13 mouse cellular contexts compared by ENCODE assay signal in genomic region chr7:67911841-67912240, GRCm38 (mm10). TPM values are rescaled to one million over a fixed set of nuclear protein-coding genes. Genes with fewer than 3 reads are reported as not detected.
DNase-seq lines count a peak whose midpoint lies in the region; ATAC-seq and TF ChIP-seq lines count a peak whose summit lies in the region.
"Had no signal": no experiment of that assay in that cellular context is flagged by ENCODE, and none has a peak within 500 bp of the region (broad histone marks: within the 10 kb centered on the region; RNA-seq: fewer than 3 reads in every experiment).

No protein-coding gene starts in this region.

- no peaks in the 10 kb centered on the region; the same call in 1 of the 2 replicates for H3K4me1 ChIP-seq in heart, adult 2 months (ENCODE audit: control insufficient read depth, insufficient read depth, low read length)
- no peaks in the 10 kb centered on the region for H3K4me1 ChIP-seq in liver, postnatal 0 days (ENCODE audit: insufficient read depth)
- H3K4me1 ChIP-seq in liver, embryonic 11.5 days (replicated peaks; ENCODE audit: control insufficient read depth, insufficient read depth, low read length): no peaks in the 10 kb centered on the region
- no peaks in the 10 kb centered on the region for H3K4me1 ChIP-seq in stomach, embryonic 14.5 days (ENCODE audit: control insufficient read depth, insufficient read depth, low read length)

- no peak for TF ChIP-seq POLR2A in heart, adult 2 months (IDR thresholded peaks at IDR 0.05; ENCODE audit: insufficient read depth, low read depth, low read length)

- H3K9me3 ChIP-seq in liver, postnatal 0 days (ENCODE audit: low read length): no peaks in the 10 kb centered on the region
- no peaks in the 10 kb centered on the region for H3K9me3 ChIP-seq in liver, embryonic 11.5 days (ENCODE audit: control insufficient read depth, low read length)
- H3K9me3 ChIP-seq in stomach, embryonic 14.5 days (ENCODE audit: control insufficient read depth, low read depth, low read length): no peaks in the 10 kb centered on the region
- H3K9me3 ChIP-seq: forebrain, embryonic 13.5 days; hindbrain, embryonic 15.5 days had no signal

- no peak overlapping the region for H3K4me3 ChIP-seq in heart, adult 2 months
- no peak overlapping the region for H3K4me3 ChIP-seq in liver, postnatal 0 days (ENCODE audit: low read depth, low read length)
- no peak overlapping the region for H3K4me3 ChIP-seq in liver, embryonic 11.5 days (ENCODE audit: low read depth, low read length)
- no peak overlapping the region for H3K4me3 ChIP-seq in stomach, embryonic 14.5 days (ENCODE audit: low read depth, low read length)
- H3K4me3 ChIP-seq: forebrain, embryonic 13.5 days; hindbrain, embryonic 15.5 days had no signal

- 63% methylated on average over 6 of the region's 6 CpGs for WGBS in heart, adult 2 months
- 34% methylated on average over 6 of the region's 6 CpGs for WGBS in liver, postnatal 0 days (ENCODE audit: insufficient replicate concordance)
- WGBS in liver, embryonic 11.5 days: 42% methylated on average over 6 of the region's 6 CpGs
- 43% methylated on average over 6 of the region's 6 CpGs for WGBS in stomach, embryonic 14.5 days

- no peak overlapping the region for H3K9ac ChIP-seq in heart, adult 2 months (ENCODE audit: low read depth, low read length)
- H3K9ac ChIP-seq in liver, postnatal 0 days (replicated peaks): no peak overlapping the region
- H3K9ac ChIP-seq in liver, embryonic 11.5 days (ENCODE audit: low read depth, low read length): no peak overlapping the region
- no peak overlapping the region for H3K9ac ChIP-seq in stomach, embryonic 14.5 days (replicated peaks; ENCODE audit: low read depth, low read length)
- H3K9ac ChIP-seq: forebrain, embryonic 13.5 days; hindbrain, embryonic 15.5 days had no signal

- TF ChIP-seq CTCF in heart, adult 2 months (IDR thresholded peaks at IDR 0.05): no peak
- no peak for TF ChIP-seq CTCF in liver, postnatal 0 days (IDR thresholded peaks at IDR 0.05; ENCODE audit: low read depth)

- H3K4me2 ChIP-seq in liver, postnatal 0 days (ENCODE audit: low read depth, low read length): no peak overlapping the region
- H3K4me2 ChIP-seq in liver, embryonic 11.5 days: no peak overlapping the region
- no peak overlapping the region for H3K4me2 ChIP-seq in stomach, embryonic 14.5 days (replicated peaks; ENCODE audit: low read depth, low read length)

- no peak for ATAC-seq in liver, postnatal 0 days
- no peak for ATAC-seq in liver, embryonic 11.5 days (replicated peaks; ENCODE audit: low FRiP score)
- no peak for ATAC-seq in stomach, embryonic 14.5 days (ENCODE audit: insufficient number of reproducible peaks, insufficient read depth, low FRiP score, low read depth)
- ATAC-seq: forebrain, embryonic 13.5 days had no signal

- peak; percentile 70 for DNase-seq in heart, adult 11 months
- DNase-seq in heart, adult 2 months: no peak
- peak; percentile 29 for DNase-seq in liver, postnatal 0 days
- DNase-seq in liver, embryonic 11.5 days (ENCODE audit: low spot score): no peak
- DNase-seq in hindlimb bud, embryonic 11.5 days (ENCODE audit: extremely low spot score, low read depth, low spot score): peak; percentile 22
- no peak for DNase-seq in thymus, adult 18-20 months
- DNase-seq in adrenal gland, postnatal 10 days: no peak
- DNase-seq: gastrocnemius, postnatal 25 days; layer of hippocampus, postnatal 36 days; thymus, postnatal 36 days had no signal

- no peak overlapping the region for H3K27ac ChIP-seq in heart, adult 2 months
- H3K27ac ChIP-seq in liver, postnatal 0 days (ENCODE audit: low read depth): no peak overlapping the region
- no peak overlapping the region for H3K27ac ChIP-seq in liver, embryonic 11.5 days (ENCODE audit: low read depth, low read length)
- peak overlapping the region; percentile 79; the same call in 1 of the 2 replicates for H3K27ac ChIP-seq in stomach, embryonic 14.5 days (ENCODE audit: low read length)
- H3K27ac ChIP-seq: forebrain, embryonic 13.5 days had no signal

- H3K36me3 ChIP-seq in heart, adult 2 months (ENCODE audit: control insufficient read depth, insufficient read depth, low read length): no peaks in the 10 kb centered on the region
- H3K36me3 ChIP-seq in liver, postnatal 0 days (replicated peaks; ENCODE audit: insufficient read depth, low read length): no peaks in the 10 kb centered on the region
- no peaks in the 10 kb centered on the region for H3K36me3 ChIP-seq in liver, embryonic 11.5 days (ENCODE audit: control insufficient read depth, insufficient read depth, low read length)
- no peaks in the 10 kb centered on the region for H3K36me3 ChIP-seq in stomach, embryonic 14.5 days (ENCODE audit: control insufficient read depth, insufficient read depth, low read length)
- H3K36me3 ChIP-seq: hindbrain, embryonic 15.5 days had no signal

- TF ChIP-seq EP300 in heart, adult 2 months (IDR thresholded peaks at IDR 0.05; ENCODE audit: insufficient read depth, low read depth, low read length): no peak
- no peak for TF ChIP-seq EP300 in liver, postnatal 0 days (IDR thresholded peaks at IDR 0.05; ENCODE audit: low read depth)

- no peaks in the 10 kb centered on the region for H3K27me3 ChIP-seq in heart, adult 2 months (ENCODE audit: control insufficient read depth, insufficient read depth, low read length)
- no peaks in the 10 kb centered on the region for H3K27me3 ChIP-seq in liver, postnatal 0 days (ENCODE audit: insufficient read depth, low read length)
- no peaks in the 10 kb centered on the region for H3K27me3 ChIP-seq in liver, embryonic 11.5 days (replicated peaks; ENCODE audit: control insufficient read depth, insufficient read depth, low read length)
- H3K27me3 ChIP-seq in stomach, embryonic 14.5 days (ENCODE audit: control insufficient read depth, insufficient read depth, low read length): no peaks in the 10 kb centered on the region
- H3K27me3 ChIP-seq: forebrain, embryonic 13.5 days; hindbrain, embryonic 15.5 days had no signal

- H3K79me2 ChIP-seq in heart, adult 2 months (replicated peaks; ENCODE audit: control insufficient read depth, insufficient read depth, low read length): no peaks in the 10 kb centered on the region

- intact Hi-C loops in heart, adult 2 months (cut with DNase I): no loop called here

RNA-seq across cellular contexts. Expression of gene Igf1r, which starts 40.8 kb away (rescaled TPM):
- total RNA-seq in heart, adult 2 months (2021): 10 to 100 TPM; 12.3 to 14.4 TPM
- polyA plus RNA-seq in heart, adult 2 months (2012; rRNA removed): 5.6 and 7.7 TPM in 2 replicates
- polyA plus RNA-seq in liver, postnatal 0 days (2015; fragmentation: Nextera tagmentation; extraction: Ambion mirVana): 2.7 and 2.9 TPM in 2 replicates
- 9.2 and 10.2 TPM in 2 replicates for polyA plus RNA-seq in liver, embryonic 11.5 days (2014; fragmentation: Nextera tagmentation; extraction: Ambion mirVana)
- polyA plus RNA-seq in stomach, embryonic 14.5 days (2014; fragmentation: Nextera tagmentation; extraction: Ambion mirVana): 23.0 and 23.2 TPM in 2 replicates
- 10 to 100 TPM; 49.2 to 53.4 TPM for total RNA-seq in adrenal gland, postnatal 10 days (2021)

Comparison
In these comparisons a context has a peak if more than half of its experiments do, and no peak if none do; other contexts are left out.
1. DNase-seq: peak in heart, adult 11 months (single experiment), liver, postnatal 0 days (single experiment) and hindlimb bud, embryonic 11.5 days (single experiment); none in heart, adult 2 months (0 of 2), liver, embryonic 11.5 days (single experiment), thymus, adult 18-20 months (0 of 2) and adrenal gland, postnatal 10 days (single experiment).